Mouse (Mus musculus) ES-E14 (cell line): ENCODE data around the gene Pnmal1.

Source experiments
- CHD2 ChIP-seq: IDR thresholded peaks from 2 replicates; pipeline ENCODE4 v1.6.1; 2014; ENCODE audit warnings: mild to moderate bottlenecking, low read depth, low read length, inconsistent platforms
- HCFC1 ChIP-seq: IDR thresholded peaks from 2 replicates; pipeline ENCODE4 v1.6.1; 2012; ENCODE audit warnings: low read length, inconsistent platforms, borderline replicate concordance; ENCODE audit not compliant: insufficient read depth
- ZC3H11A ChIP-seq: IDR thresholded peaks from 2 replicates; pipeline ENCODE4 v1.6.1; 2012; ENCODE audit warnings: low read depth, mild to moderate bottlenecking, inconsistent platforms, low read length, borderline replicate concordance
- ZNF384 ChIP-seq: IDR thresholded peaks from 2 replicates; pipeline ENCODE4 v1.6.1; 2012; ENCODE audit warnings: low read depth, low read length, inconsistent platforms

DNA sequence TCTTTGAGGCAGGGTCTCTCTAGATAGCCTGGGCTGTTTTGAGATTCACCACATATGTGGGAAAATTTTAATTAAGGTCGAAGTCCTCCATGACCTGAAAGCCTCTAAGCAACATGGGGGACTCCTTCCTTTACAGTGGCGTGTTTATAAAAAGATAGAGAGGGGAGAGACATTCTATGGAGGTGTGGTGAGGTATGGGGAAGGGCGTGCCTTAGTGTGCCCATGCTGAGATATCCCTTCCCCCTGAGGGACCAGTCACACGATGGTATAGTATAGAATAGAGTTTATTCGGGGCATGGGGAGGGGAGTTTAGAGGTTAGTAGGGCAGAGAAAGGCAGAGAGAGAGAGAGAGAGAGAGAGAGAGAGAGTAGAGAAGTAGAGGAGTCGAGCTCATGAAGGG, 18.7 kb downstream of the Pnmal1 start:
- no peak for TF ChIP-seq ZC3H11A
- no peak for TF ChIP-seq HCFC1
- no peak for TF ChIP-seq CHD2
- no peak for TF ChIP-seq ZNF384
